Mouse (Mus musculus) stomach, postnatal 0 days (tissue): ENCODE measurements at regions not wholly inside any gene's neighbourhood (a gene's known extent, or its start where the extent isn't known, plus 50 kb on each side); places are given as distances from the start of the nearest gene placed in this dataset.

Experiments used
- CTCF ChIP-seq: IDR thresholded peaks from 2 replicates; pipeline ENCODE4 v1.5.1; 2016; ENCODE audit warnings: antibody characterized with exemption, low read depth, mild to moderate bottlenecking, moderate library complexity
- EP300 ChIP-seq: optimal IDR thresholded peaks from 2 replicates; pipeline ENCODE3; 2016; ENCODE audit warnings: antibody characterized with exemption

DNA sequence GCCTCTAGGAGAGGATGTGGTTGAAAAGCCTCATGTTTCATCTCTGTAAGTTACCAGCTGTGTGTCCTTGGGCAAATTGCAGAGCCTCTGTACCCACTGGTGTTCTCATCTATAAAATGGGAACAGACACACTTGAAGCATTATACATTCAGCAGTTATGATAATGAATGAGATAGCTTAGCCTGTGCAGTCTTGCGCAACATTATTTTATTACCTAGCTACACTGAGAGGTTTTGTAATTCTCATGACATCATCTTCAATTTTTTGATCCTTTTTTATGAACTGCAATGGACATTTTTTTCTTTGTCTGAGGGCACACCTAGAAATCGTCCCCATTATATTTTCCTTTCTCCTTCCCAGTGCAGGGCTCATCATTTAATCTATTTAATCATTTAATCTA lies 153.5 kb downstream of the Trmt11 start:
- no peak for TF ChIP-seq CTCF
- no peak for TF ChIP-seq EP300
